Mouse (Mus musculus) heart, adult 2 months (tissue): ENCODE measurements around the gene Elovl6. TPM values are rescaled to one million over a fixed set of nuclear protein-coding genes. Genes with fewer than 3 reads are reported as not detected.

ENCODE experiments used
- DNase-seq, 2 experiments: peaks; one replicate each; pipeline ENCODE4 v3.0.0; 2021
- H3K27ac ChIP-seq: fragments of 200-600 bp; 2 replicates; pipeline ENCODE4 v1.8.1; 2022
- H3K27me3 ChIP-seq: fragments of 200-500 bp; 2 replicates; pipeline ENCODE4 v1.6.1; 2012; ENCODE audit warnings: mild to moderate bottlenecking, low read length, inconsistent platforms, mixed read lengths; ENCODE audit not compliant: control insufficient read depth, insufficient read depth
- H3K36me3 ChIP-seq: fragments of 200-500 bp; 2 replicates; pipeline ENCODE4 v1.6.1; 2012; ENCODE audit warnings: low read length, inconsistent platforms; ENCODE audit not compliant: control insufficient read depth, insufficient read depth
- H3K4me1 ChIP-seq: fragments of 200-500 bp; 2 replicates; pipeline ENCODE4 v1.6.1; 2011; ENCODE audit warnings: low read length; ENCODE audit not compliant: control insufficient read depth, insufficient read depth
- H3K4me3 ChIP-seq: fragments of 200-600 bp; 2 replicates; pipeline ENCODE4 v1.8.1; 2022
- H3K79me2 ChIP-seq: fragments of 200-500 bp; replicated peaks from 2 replicates; pipeline ENCODE4 v1.6.1; 2012; ENCODE audit warnings: mild to moderate bottlenecking, inconsistent platforms, low read length, moderate library complexity, mixed read lengths; ENCODE audit not compliant: control insufficient read depth, insufficient read depth
- H3K9ac ChIP-seq: fragments of 200-500 bp; 2 replicates; pipeline ENCODE4 v1.6.1; 2012; ENCODE audit warnings: low read depth, mild to moderate bottlenecking, control low read depth, inconsistent platforms, low read length, mixed read lengths
- CTCF ChIP-seq: fragments of 200-600 bp; IDR thresholded peaks from 2 replicates; pipeline ENCODE4 v1.8.1; 2022; ENCODE audit warnings: antibody characterized with exemption, mild to moderate bottlenecking, moderate library complexity
- EP300 ChIP-seq: fragments of 200-500 bp; IDR thresholded peaks from 2 replicates; pipeline ENCODE4 v1.6.1; 2011; ENCODE audit warnings: low read depth, low read length, control low read depth; ENCODE audit not compliant: insufficient read depth
- POLR2A ChIP-seq: fragments of 200-500 bp; IDR thresholded peaks from 2 replicates; pipeline ENCODE4 v1.6.1; 2011; ENCODE audit warnings: mild to moderate bottlenecking, low read depth, low read length, control low read depth; ENCODE audit not compliant: insufficient read depth
- WGBS: fragments of 180-500 bp; shearing (Covaris S2); methylation state at CpG from one replicate; pipeline ENCODE4 v1.1.7; 2018; 5-methylcytosine and 5-hydroxymethylcytosine counted together
- intact Hi-C: fragments of 180-260 bp; cut with DNase I; formaldehyde crosslinking; loops from one replicate; pipeline ENCODE4 v1.15.1; 2025
- polyA plus RNA-seq: library from polyadenylated mRNA; depleted of rRNA; stranded (reverse); fragments of >200 nt; gene quantifications from 2 replicates; pipeline ENCODE4 v1.2.3, GENCODE M21; 2012
- total RNA-seq, 2 experiments: library from RNA; stranded (reverse); gene quantifications; 2 replicates each; pipeline ENCODE4 v1.2.3; 2021

Gene Elovl6
- total and polyA plus RNA-seq, 3 experiments = 1.3 to 19.8 (median 1.7) TPM

DNA sequence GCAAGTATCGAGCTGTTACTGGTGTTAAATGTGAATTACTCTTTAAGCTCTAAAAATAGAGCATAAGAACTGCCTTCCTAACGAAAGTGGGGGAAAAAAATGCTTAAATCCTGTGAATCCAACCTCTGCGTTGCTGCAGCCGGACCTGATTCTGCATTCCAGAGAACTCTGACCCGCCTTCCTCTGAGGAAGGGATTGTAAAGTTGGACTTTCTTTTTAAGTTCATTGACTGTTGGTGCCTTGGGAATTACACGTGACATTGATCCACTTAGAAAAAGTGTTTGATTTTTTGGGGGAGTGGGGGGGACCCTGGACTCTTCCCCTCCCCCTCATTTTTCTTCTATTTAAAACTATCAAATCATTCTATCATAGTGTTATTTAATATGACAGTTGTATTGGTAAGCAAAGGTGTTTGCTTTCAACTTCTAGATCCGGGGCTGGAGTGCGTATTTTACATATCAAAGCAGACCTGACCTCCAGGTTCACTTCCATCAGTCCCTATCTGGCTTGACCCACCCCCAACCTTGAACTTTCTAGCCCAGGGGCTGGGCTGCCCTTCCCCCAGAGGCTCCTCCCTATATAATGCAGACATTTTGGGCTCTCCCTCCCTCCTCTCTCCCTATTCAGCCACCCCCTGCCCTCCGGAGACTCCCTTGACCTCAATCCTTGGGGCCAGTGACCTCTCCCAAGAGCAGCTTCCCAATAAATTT is 19.6 kb downstream of the Elovl6 start:
- no peaks in the 10 kb centered on the region for H3K4me1 ChIP-seq
- intact Hi-C loops = no loop called here
- no peaks in the 10 kb centered on the region for H3K79me2 ChIP-seq
- no peak overlapping the region for H3K9ac ChIP-seq
- DNase-seq = no peak
- no peaks in the 10 kb centered on the region for H3K27me3 ChIP-seq
- H3K36me3 ChIP-seq = no peaks in the 10 kb centered on the region
- no peak for TF ChIP-seq EP300
- WGBS = 80% methylated on average over 9 of the region's 9 CpGs
- no peak overlapping the region for H3K4me3 ChIP-seq
- H3K27ac ChIP-seq = no peak overlapping the region

GRCm38 (mm10) chr3:129552370-129552769 is 20.2 kb downstream of the Elovl6 start:
- no peaks in the 10 kb centered on the region for H3K79me2 ChIP-seq
- H3K36me3 ChIP-seq = no peaks in the 10 kb centered on the region
- no peaks in the 10 kb centered on the region for H3K27me3 ChIP-seq
- intact Hi-C loops = no loop called here
- H3K27ac ChIP-seq = no peak overlapping the region
- no peak overlapping the region for H3K4me3 ChIP-seq
- 70% methylated on average over 6 of the region's 6 CpGs for WGBS
- DNase-seq = no peak
- H3K9ac ChIP-seq = no peak overlapping the region
- no peaks in the 10 kb centered on the region for H3K4me1 ChIP-seq
- TF ChIP-seq EP300 (no peak), CTCF (no peak), POLR2A (no peak)

GRCm38 (mm10) chr3:129553173-129553572 is 21.0 kb downstream of the Elovl6 start:
- DNase-seq = peak in 1 of 2 experiments; percentile 35
- no peaks in the 10 kb centered on the region for H3K4me1 ChIP-seq
- TF ChIP-seq EP300 (no peak), POLR2A (no peak), CTCF (no peak)

DNA sequence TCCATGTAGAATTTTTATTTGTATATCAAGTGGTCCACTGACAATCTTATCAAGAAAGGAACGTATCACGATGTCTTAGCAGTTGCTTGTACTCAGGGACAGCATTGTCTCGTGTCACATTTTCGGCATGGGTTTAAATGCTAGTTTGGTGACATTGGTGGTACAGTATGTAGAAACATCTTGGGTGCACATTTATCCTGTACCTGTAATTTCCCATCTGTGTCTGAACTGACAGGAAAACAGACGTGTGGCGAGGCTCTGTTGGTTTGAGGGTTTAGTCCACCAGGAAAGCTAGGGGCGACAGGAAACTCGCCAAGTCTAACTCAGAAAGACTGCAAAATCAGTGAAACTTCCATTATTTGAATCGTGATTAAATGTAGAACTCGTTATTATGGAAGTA is 21.5 kb downstream of the Elovl6 start:
- no peak overlapping the region for H3K4me3 ChIP-seq
- no peaks in the 10 kb centered on the region for H3K27me3 ChIP-seq
- no peak for DNase-seq
- TF ChIP-seq EP300 (no peak), POLR2A (no peak), CTCF (no peak)
- no peak overlapping the region for H3K27ac ChIP-seq
- intact Hi-C loops = no loop called here
- H3K79me2 ChIP-seq = no peaks in the 10 kb centered on the region
- no peaks in the 10 kb centered on the region for H3K36me3 ChIP-seq
- no peaks in the 10 kb centered on the region for H3K4me1 ChIP-seq
- 86% methylated on average over 10 of the region's 10 CpGs for WGBS
- no peak overlapping the region for H3K9ac ChIP-seq

More at GRCm38 (mm10) chr3:129553173-129553572, 21.0 kb downstream of the Elovl6 start:
- Histone ChIP-seq H3K79me2 (no peaks in the 10 kb centered on the region), H3K4me3 (no peak overlapping the region), H3K27ac (no peak overlapping the region), H3K36me3 (no peaks in the 10 kb centered on the region), H3K9ac (no peak overlapping the region), H3K27me3 (no peaks in the 10 kb centered on the region)
- intact Hi-C loops = no loop called here
- WGBS = 77% methylated on average over 9 of the region's 9 CpGs

- Histone ChIP-seq H3K9ac (no peak overlapping the region), H3K36me3 (no peaks in the 10 kb centered on the region), H3K4me1 (no peaks in the 10 kb centered on the region), H3K4me3 (no peak overlapping the region), H3K27ac (no peak overlapping the region), H3K27me3 (no peaks in the 10 kb centered on the region), H3K79me2 (no peaks in the 10 kb centered on the region)
- TF ChIP-seq EP300 (no peak), CTCF (no peak), POLR2A (no peak)
- DNase-seq = no peak
- intact Hi-C loops = no loop called here
- 92% methylated on average over 4 of the region's 4 CpGs for WGBS
Observed at GRCm38 (mm10) chr3:129554436-129554835, 22.3 kb downstream of the Elovl6 start.

DNA sequence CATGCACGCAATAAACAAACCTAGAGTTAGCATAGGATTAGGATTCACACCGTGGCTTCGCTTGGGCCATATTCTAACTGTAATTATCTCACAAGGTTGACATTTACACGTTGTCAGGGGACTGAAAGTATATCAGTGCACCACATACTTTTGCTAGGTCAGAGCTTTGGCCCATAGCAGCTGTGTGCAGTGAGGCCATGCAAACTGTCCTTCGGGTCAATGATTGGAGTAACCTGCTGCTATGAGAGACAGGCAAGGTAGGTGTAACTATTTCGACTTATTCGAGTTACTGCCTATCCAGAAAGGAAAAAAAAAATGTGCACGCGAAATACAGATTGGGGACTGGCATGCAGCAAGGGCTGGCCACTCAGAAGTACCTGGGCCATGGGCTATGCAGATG is 24.9 kb downstream of the Elovl6 start:
- no peaks in the 10 kb centered on the region for H3K79me2 ChIP-seq
- intact Hi-C loops = no loop called here

More for the DNA sequence above, 24.9 kb downstream of the Elovl6 start:
- H3K36me3 ChIP-seq = no peaks in the 10 kb centered on the region
- DNase-seq = no peak
- no peak for TF ChIP-seq POLR2A
- no peak for TF ChIP-seq EP300
- no peak for TF ChIP-seq CTCF
- WGBS = 85% methylated on average over 9 of the region's 9 CpGs
- no peaks in the 10 kb centered on the region for H3K27me3 ChIP-seq
- no peak overlapping the region for H3K9ac ChIP-seq
- H3K4me1 ChIP-seq = no peaks in the 10 kb centered on the region
- H3K27ac ChIP-seq = no peak overlapping the region
- no peak overlapping the region for H3K4me3 ChIP-seq
